Mouse (Mus musculus): ENCODE results near the gene Hist1h2ag.

The Hist1h2ag gene

DNA sequence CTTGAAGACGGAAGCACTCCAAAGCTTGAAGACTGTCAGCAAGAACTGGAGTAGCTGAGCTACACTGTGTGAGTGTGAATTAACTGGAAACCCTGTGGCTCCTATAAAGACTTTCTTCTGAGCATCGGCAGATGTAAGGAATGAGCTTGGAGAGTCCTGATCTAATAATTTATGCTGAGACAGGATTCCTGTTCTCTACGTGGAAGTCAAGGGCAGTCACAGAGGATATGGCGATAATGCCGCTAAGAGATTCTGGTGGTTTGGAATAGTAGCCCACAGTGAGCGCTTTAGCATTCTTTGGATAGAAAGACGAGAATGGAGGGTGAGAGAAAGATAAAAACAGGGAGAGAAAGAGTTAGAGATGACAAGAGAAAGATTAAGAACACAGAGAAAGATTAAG, 34.9 kb downstream of the Hist1h2ag start:
- no peak for DNase-seq

DNA sequence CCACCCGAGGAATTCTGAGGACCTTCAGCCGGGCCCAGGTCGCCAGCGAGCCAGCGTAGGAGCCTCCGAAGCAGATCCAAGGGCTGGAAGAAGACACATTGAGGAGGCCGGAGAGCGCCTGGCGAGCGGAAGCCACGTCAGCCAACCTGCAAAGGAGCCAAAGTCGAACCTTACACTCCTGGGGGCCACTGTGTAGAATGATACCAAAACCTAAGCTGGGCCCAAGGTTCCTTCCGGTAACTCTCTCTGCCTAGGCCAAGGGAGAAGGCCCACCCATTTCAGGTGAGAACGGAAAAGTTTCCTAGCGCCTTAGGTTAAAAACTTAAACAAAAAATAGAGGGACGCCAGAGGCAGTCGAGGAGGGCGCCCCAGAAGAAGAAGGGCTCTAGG, 35.6 kb downstream of the Hist1h2ag start:
- DNase-seq: no peak

DNA sequence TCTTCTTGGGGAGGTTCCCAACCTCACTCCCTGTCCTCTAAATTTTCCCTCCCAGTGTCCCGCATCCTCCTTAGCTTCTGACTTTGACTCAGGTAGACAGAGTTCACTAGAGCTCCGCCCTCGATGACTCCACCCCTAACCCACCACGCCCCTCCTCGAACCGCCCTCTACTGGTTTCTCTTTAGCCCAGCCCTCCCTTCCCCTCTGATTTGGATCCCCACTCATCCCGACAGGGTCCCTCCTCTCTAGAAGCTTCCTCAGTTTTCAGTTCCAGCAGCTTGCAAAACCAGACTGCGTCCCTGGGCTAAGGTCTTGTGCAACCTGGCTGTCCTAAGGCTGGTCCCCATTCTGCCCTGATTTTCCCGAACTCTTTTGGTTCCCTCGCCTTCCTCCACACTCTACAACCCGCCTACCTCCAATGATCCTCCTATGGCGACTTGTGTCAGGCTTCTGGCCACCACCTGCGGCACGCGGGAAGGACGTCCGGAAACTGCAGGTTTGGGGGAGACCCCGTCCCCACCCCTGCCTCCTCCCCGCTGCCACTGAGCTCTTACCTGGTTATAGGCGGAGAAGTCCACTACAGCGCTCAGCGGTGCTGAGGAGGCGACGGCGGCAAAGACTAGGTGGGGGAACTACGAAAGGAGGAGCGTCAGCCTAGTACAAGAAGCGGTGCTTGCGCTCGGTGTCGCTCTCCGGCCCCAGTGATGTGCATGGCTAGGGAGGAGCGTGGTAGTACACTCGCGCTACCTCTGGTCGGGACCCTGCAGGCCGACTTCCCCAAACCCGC, 36.2 kb downstream of the Hist1h2ag start:
- peak; percentile 64 for DNase-seq

- DNase-seq: peak; percentile 67
These were observed 37.0 kb downstream of the Hist1h2ag start for GRCm38 (mm10) chr13:22005605-22006333.

DNA sequence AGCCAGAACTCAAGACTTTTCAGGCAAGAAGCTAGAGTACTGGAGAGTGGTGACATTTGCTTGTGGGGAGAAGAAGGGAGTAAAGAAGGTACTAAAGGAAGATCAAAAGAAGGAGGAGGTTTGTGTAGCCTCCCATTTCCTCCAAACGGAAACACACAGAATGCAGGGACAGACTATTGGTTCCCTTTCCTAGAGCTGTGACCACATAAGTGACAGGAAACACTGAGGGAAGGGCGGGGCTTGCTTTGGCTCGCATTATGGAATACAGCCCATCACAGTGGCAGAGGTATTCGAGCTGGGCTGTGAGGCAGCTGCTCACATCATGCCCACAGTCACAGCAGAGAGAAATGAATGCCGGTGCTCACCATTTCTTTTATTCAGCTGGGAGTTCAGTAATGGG, 40.9 kb downstream of the Hist1h2ag start:
- no peak for DNase-seq

GRCm38 (mm10) chr13:22001346-22001745, 41.4 kb downstream of the Hist1h2ag start:
- DNase-seq: no peak

DNA sequence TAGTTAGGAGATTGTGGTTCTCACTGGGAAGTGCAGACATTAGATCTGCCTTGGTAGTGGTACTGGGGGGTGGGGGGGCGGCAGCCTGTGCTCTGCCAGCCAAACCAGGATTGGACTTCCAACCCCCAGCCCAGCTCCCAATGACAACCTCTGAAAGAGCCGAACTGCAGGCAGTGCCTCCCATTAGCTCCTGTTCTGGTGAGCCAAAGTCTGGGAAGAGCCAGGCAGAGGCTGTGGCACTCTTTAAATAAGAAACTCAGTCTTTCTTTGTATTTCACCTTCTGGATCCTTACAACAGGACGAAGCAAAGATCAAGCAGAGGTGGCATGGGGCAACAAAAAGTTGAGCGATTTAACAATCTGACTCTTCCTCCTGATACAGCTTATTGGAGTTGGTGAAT, 43.6 kb downstream of the Hist1h2ag start:
- DNase-seq: no peak

- DNase-seq: no peak
These were observed 44.3 kb downstream of the Hist1h2ag start for GRCm38 (mm10) chr13:21998412-21998811.

- DNase-seq: no peak
These were observed 44.9 kb downstream of the Hist1h2ag start for GRCm38 (mm10) chr13:21997821-21998220.

GRCm38 (mm10) chr13:21997201-21997820, 45.4 kb downstream of the Hist1h2ag start:
- no peak for DNase-seq

DNA sequence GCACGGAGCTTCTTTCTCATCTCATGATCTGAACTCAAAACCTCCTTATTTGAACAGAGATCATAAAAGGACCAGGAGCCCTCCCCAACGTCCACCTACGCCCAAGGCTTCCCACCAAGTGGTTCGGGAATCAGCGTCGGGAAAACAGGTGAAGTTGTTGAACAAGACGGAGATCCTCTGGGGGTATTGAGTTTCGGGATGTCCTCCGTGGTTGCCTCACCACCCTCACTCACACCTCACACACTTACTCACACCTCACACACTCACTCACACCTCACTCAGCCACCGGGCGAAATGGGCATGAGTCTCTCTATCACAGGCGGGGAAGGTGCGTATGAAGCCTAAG, 45.9 kb downstream of the Hist1h2ag start:
- no peak for DNase-seq

DNA sequence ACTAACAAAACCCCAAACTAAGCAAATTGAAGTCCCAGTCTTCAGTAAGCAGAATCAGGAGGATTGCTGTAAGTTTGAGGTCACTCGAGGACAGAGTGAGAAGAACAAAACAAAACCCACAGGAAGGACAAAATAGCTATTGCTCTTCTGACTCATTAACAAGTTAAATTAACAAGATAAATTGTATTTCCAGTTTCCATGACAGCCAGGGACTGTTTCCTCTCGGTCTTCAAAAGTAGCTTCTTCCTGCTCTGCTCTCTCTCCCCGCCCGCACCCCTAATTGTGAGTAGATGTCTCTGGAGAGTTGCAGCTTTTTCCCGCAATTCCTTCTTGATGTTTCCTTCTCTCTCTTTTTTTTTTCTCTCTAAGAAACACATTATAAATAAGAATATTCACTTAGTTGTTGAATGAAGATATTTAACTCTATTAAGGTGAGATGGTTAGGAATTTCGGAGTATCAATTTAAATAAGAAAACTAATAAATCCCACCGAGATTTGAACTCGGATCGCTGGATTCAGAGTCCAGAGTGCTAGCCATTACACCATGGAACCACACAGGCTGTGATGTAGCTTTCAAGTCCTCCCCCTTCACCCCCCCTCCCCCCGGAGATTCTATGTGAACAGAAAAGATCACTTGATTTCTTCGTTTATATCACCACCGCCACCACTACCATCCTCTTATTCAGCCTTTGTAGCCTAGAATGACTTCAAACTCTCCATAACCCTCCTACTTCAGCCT, 46.5 kb downstream of the Hist1h2ag start:
- no peak for DNase-seq

DNA sequence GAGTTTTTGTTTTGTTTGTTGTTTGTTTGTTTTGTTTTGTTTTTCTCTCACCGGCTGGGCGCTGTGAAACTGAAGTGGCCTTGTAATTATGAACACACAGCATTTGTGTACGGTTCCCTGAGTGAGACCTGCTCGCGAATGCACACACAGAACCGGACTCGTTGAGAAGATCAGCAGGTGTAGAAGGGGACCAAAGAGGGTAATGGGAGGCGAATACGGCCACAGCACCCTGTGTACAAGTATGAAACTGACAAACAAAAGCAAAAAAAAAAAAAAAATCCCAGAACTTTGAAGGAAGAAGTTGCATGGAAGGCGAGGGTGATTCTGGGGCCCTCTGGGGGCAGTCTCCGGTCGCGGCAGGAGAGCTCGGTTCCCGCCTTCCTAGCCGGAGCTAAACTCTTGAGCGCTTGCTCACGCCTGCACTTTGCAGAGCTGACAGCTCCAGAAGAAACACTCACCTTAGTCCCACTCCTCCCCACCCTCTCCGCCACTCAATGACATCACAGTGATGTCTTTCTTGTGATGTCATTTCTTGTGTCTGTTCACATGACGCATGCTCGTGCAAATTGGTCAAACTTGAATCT, 47.3 kb downstream of the Hist1h2ag start:
- peak; percentile 46 for DNase-seq

- DNase-seq: no peak
These were observed 47.8 kb downstream of the Hist1h2ag start for GRCm38 (mm10) chr13:21994896-21995295.

DNA sequence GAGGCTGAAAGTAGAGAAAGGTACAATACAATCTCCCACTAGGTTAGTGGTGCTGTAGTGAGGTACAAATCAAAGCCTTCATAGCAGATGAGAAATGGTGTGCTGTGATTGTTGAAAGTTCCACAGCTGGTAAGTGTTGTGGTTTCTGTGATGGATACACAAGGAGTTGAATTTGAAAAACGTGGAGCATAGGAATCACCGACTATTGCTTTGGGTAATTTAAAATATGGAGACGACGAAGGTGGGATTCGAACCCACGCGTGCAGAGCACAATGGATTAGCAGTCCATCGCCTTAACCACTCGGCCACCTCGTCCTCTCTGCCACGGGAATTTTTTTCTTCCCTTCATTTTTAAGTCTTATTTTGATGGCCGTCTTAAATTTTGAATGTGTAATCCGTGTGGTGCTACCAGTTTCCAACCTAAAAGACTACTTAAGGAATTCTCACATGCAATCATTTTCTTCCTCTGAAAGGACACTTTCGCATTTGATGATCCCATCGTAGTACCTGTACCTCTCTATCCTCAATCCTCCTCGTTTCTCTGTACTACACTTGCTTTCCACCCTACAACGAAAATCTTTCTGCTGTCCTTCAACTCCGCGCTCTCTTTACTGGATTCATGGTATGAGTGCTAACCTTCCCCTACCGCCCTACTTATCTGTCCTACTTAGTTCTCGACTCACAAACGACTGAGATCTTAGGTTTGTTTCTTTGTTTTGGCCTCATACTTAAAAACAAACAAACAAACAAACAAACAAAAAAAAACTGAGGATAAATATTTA, 48.6 kb downstream of the Hist1h2ag start:
- DNase-seq: peak; percentile 20

DNA sequence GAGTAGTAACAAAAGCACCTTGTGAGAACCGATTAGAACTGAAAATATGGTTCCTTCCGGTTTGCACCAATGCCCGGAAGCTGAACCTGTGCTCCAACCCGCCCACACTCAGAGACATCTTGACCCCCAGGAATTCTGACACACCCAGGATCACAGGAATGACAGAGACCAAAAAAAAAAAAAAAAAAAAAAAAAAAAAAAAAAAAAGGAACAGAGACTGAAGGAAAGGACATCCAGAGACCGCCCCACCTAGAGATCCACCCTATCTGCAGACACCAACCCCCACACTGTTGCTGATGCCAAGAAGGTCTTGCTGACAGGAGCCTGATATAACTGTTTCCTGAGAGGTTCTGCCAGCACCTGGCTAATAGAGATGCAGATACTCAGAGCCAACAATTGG, 50.2 kb downstream of the Hist1h2ag start:
- DNase-seq: no peak
